Mouse (Mus musculus): ENCODE measurements around the gene Adamtsl3. TPM values are rescaled to one million over a fixed set of nuclear protein-coding genes. Genes with fewer than 3 reads are reported as not detected.

The Adamtsl3 gene
- polyA plus RNA-seq, 1 experiment from 2014 or later = 0.93 TPM

DNA sequence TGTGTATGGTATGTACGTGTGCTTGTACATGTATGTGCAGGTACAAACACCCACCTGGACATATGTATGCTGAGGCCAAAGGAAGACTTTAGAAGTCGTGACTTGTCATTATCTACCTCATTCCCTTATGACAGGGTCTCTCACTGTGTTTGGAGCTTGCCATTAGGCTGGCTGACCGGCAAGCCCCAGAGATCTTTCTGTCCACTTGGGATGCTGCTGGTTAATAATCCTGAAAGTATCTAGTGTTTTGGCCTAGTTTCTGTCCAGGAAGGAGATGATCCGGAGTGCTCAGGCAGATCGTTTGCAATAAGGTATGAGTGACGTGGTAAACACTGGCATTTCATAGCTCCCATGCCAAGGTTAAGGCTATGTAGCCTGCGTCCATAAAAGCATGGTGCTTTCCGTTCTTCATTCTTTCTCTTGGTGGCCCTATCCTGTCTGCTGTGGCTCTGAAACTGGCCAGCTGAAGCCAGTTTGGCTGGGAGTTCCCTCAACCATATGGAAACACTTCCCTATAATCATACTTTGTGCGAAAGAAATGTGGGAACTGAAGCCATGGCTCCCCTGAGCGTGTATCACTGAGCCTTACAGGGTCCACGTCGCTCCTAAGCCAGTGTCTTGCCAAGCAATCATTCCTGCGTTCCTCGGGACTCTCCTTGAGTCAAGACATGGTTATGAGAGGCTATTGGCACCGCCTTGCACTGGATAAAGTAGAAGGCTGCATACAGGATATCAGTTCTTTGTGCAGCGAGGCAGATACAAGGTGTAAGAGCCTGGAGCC is 141.1 kb downstream of the Adamtsl3 start:
- Histone ChIP-seq H3K36me3 (ENCODE audit: control insufficient read depth, insufficient read depth, low read length) (no peaks in the 10 kb centered on the region), H3K4me2 (ENCODE audit: low read length) (no peak overlapping the region), H3K4me3 (ENCODE audit: low read length) (no peak overlapping the region), H3K9me3 (ENCODE audit: control insufficient read depth, low read length) (no peaks in the 10 kb centered on the region), H3K27me3 (replicated peaks; ENCODE audit: control insufficient read depth, insufficient read depth, low read length) (no peaks in the 10 kb centered on the region), H3K4me1 (ENCODE audit: control insufficient read depth, insufficient read depth, low read depth, low read length) (no peaks in the 10 kb centered on the region), H3K9ac (ENCODE audit: low read depth, low read length) (no peak overlapping the region), H3K27ac (ENCODE audit: low read depth, low read length) (no peak overlapping the region)
- ATAC-seq = no peak
- 88% methylated on average over 16 of the region's 16 CpGs for WGBS

GRCm38 (mm10) chr7:82478461-82478860 is 143.0 kb downstream of the Adamtsl3 start:
- Histone ChIP-seq H3K4me3 (ENCODE audit: low read length) (no peak overlapping the region), H3K4me1 (ENCODE audit: control insufficient read depth, insufficient read depth, low read depth, low read length) (no peaks in the 10 kb centered on the region), H3K27ac (ENCODE audit: low read depth, low read length) (no peak overlapping the region), H3K36me3 (ENCODE audit: control insufficient read depth, insufficient read depth, low read length) (no peaks in the 10 kb centered on the region), H3K9ac (ENCODE audit: low read depth, low read length) (no peak overlapping the region), H3K9me3 (ENCODE audit: control insufficient read depth, low read length) (no peaks in the 10 kb centered on the region), H3K27me3 (replicated peaks; ENCODE audit: control insufficient read depth, insufficient read depth, low read length) (no peaks in the 10 kb centered on the region), H3K4me2 (ENCODE audit: low read length) (no peak overlapping the region)
- no peak for ATAC-seq
- 75% methylated on average over 3 of the region's 3 CpGs for WGBS

DNA sequence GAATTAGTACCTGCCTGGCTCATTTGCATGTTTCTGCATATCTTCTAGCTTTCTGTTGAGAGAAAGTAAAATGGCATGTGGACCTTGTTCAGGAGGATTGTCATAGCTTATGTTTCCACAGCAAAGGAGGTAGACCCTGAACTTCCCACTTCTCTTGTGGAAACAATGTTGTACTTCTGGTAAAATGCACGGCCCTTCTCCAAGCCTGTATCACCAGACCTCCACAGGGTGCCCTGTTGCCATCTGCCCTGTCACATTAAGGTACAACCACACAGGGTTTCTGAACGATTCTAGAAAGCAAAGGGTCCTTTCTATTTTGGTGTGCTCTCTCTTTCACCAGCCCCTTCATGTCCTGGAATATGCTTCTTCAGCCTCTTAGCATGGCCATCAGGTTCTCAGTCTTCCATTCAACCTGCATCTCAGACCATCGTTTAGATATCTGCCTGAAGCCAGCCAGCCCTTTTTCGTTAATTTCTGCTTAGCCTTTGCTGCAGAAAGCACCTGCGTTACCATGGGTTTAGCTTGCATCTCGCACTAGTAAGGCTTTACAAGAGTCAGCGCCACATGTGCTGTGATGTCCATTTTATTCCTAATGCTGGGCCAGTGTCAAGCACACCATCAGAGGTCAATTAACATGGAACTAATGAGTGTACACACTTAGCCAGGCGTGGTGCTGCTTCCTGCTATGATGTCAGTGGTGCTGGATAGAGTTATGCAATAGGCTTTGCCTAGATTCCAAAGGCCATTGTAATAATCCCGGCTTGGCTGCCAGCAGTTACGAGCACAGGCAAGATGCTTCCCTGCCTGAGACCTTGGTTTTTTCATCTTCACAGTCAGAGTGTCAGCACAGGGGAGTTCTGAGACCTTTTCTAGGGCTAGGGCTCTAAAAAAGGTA is 143.6 kb downstream of the Adamtsl3 start:
- Histone ChIP-seq H3K27ac (ENCODE audit: low read depth, low read length) (no peak overlapping the region), H3K36me3 (ENCODE audit: control insufficient read depth, insufficient read depth, low read length) (no peaks in the 10 kb centered on the region), H3K4me3 (ENCODE audit: low read length) (no peak overlapping the region), H3K9me3 (ENCODE audit: control insufficient read depth, low read length) (no peaks in the 10 kb centered on the region), H3K4me2 (ENCODE audit: low read length) (no peak overlapping the region), H3K4me1 (ENCODE audit: control insufficient read depth, insufficient read depth, low read depth, low read length) (no peaks in the 10 kb centered on the region), H3K27me3 (replicated peaks; ENCODE audit: control insufficient read depth, insufficient read depth, low read length) (no peaks in the 10 kb centered on the region), H3K9ac (ENCODE audit: low read depth, low read length) (no peak overlapping the region)
- ATAC-seq = peak; percentile 30; the same call in 1 of the 2 replicates
- whole genome bisulfite sequencing = 68% methylated on average over 10 of the region's 10 CpGs

DNA sequence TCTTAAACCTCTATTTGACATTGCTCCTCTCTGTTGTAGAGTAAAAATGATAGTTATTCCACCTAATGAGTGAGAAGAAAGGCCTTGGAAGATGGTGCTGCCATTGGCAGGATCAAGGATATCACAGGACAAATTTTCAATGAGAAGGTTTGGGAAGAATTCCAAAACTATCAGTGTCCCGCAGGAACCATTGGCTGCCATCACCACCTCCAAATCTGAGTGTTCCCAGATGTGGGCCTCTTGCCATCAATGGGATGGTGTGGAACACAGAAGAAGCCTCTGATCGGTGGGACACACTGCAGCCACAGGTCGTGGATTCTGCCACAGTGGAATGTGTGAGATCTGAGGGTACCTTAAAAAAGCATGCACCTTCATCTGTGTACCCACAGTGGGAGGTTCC is 147.9 kb downstream of the Adamtsl3 start:
- Histone ChIP-seq H3K4me3 (ENCODE audit: low read length) (no peak overlapping the region), H3K4me2 (ENCODE audit: low read length) (no peak overlapping the region), H3K9ac (ENCODE audit: low read depth, low read length) (no peak overlapping the region), H3K9me3 (ENCODE audit: control insufficient read depth, low read length) (no peaks in the 10 kb centered on the region), H3K36me3 (ENCODE audit: control insufficient read depth, insufficient read depth, low read length) (no peaks in the 10 kb centered on the region), H3K4me1 (ENCODE audit: control insufficient read depth, insufficient read depth, low read depth, low read length) (no peaks in the 10 kb centered on the region), H3K27ac (ENCODE audit: low read depth, low read length) (no peak overlapping the region), H3K27me3 (replicated peaks; ENCODE audit: control insufficient read depth, insufficient read depth, low read length) (no peaks in the 10 kb centered on the region)
- ATAC-seq = no peak
- 80% methylated on average over 3 of the region's 3 CpGs for WGBS

GRCm38 (mm10) chr7:82484834-82485233 is 149.3 kb downstream of the Adamtsl3 start:
- H3K9me3 ChIP-seq (ENCODE audit: control insufficient read depth, low read length) = no peaks in the 10 kb centered on the region
- 35% methylated on average over 5 of the region's 5 CpGs for WGBS
- no peak overlapping the region for H3K4me2 ChIP-seq (ENCODE audit: low read length)
- no peaks in the 10 kb centered on the region for H3K4me1 ChIP-seq (ENCODE audit: control insufficient read depth, insufficient read depth, low read depth, low read length)
- peak; percentile 70 for ATAC-seq
- H3K4me3 ChIP-seq (ENCODE audit: low read length) = no peak overlapping the region
- H3K9ac ChIP-seq (ENCODE audit: low read depth, low read length) = no peak overlapping the region
- H3K27me3 ChIP-seq (replicated peaks; ENCODE audit: control insufficient read depth, insufficient read depth, low read length) = no peaks in the 10 kb centered on the region
- H3K27ac ChIP-seq (ENCODE audit: low read depth, low read length) = no peak overlapping the region
- H3K36me3 ChIP-seq (ENCODE audit: control insufficient read depth, insufficient read depth, low read length) = no peaks in the 10 kb centered on the region

DNA sequence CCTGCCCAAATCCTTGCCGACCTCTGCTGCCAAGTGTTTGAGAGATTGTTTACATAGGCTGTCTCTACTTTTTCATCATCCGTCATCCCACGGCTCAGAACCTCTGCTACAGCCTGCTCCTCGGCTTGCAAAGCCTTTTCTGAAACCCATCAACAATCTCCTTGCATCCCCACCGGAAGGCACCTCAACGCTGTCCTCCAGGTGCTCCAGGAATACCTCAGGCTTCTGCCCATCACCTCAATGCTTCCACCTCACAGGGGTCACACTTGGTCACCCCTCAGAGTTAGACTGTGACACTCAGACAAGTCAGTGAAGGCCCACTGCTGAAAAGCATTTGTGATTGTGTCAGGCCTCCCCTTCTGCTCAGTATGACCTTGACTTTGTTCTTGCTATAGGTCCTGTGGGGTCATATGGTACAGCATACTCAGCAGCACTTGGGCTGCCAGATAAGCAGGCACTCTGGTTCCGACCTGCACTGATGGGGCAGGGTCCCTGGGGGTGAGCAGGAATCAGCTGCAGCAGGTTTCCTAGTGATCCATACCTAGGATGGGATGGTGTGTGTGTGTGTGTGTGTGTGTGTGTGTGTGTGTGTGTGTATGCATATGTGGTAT is 150.0 kb downstream of the Adamtsl3 start:
- ATAC-seq = peak; percentile 37; the same call in 1 of the 2 replicates
- H3K9me3 ChIP-seq (ENCODE audit: control insufficient read depth, low read length) = no peaks in the 10 kb centered on the region

DNA sequence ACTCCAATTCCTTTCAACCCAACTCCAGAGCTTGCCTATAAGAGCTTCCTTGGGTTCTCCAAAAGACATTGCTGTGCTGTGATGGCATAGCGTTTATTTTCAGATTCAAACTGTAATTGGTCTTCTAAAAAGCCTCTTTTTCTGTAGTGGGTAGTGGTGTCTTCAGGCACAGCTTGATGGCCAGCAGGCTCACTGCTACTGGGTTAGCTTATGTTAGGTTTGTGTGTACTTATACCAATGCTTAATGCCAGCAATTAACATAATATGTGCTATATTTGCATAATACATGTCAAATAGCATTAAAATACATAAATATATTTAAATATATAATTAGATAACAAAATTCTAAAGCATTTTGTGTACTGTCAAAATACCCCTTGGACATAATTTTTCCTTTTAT is 155.5 kb downstream of the Adamtsl3 start:
- no peaks in the 10 kb centered on the region for H3K36me3 ChIP-seq (ENCODE audit: control insufficient read depth, insufficient read depth, low read length)
- H3K4me2 ChIP-seq (ENCODE audit: low read length) = no peak overlapping the region
- no peaks in the 10 kb centered on the region for H3K9me3 ChIP-seq (ENCODE audit: control insufficient read depth, low read length)
- no peak overlapping the region for H3K9ac ChIP-seq (ENCODE audit: low read depth, low read length)
- H3K4me1 ChIP-seq (ENCODE audit: control insufficient read depth, insufficient read depth, low read depth, low read length) = no peaks in the 10 kb centered on the region
- WGBS = 70% methylated on average over 1 of the region's 1 CpGs
- ATAC-seq = no peak
- no peaks in the 10 kb centered on the region for H3K27me3 ChIP-seq (replicated peaks; ENCODE audit: control insufficient read depth, insufficient read depth, low read length)
- no peak overlapping the region for H3K27ac ChIP-seq (ENCODE audit: low read depth, low read length)
- H3K4me3 ChIP-seq (ENCODE audit: low read length) = no peak overlapping the region

More for the DNA sequence above, 150.0 kb downstream of the Adamtsl3 start:
- Histone ChIP-seq H3K36me3 (ENCODE audit: control insufficient read depth, insufficient read depth, low read length) (no peaks in the 10 kb centered on the region), H3K4me2 (ENCODE audit: low read length) (no peak overlapping the region), H3K9ac (ENCODE audit: low read depth, low read length) (no peak overlapping the region; the same call in 1 of the 2 replicates), H3K27me3 (replicated peaks; ENCODE audit: control insufficient read depth, insufficient read depth, low read length) (no peaks in the 10 kb centered on the region), H3K4me1 (ENCODE audit: control insufficient read depth, insufficient read depth, low read depth, low read length) (no peaks in the 10 kb centered on the region), H3K27ac (ENCODE audit: low read depth, low read length) (no peak overlapping the region), H3K4me3 (ENCODE audit: low read length) (no peak overlapping the region)
- 58% methylated on average over 7 of the region's 7 CpGs for WGBS

GRCm38 (mm10) chr7:82492881-82493280 is 157.4 kb downstream of the Adamtsl3 start:
- Histone ChIP-seq H3K9me3 (ENCODE audit: control insufficient read depth, low read length) (no peaks in the 10 kb centered on the region), H3K4me2 (ENCODE audit: low read length) (no peak overlapping the region), H3K4me1 (ENCODE audit: control insufficient read depth, insufficient read depth, low read depth, low read length) (no peaks in the 10 kb centered on the region), H3K27me3 (replicated peaks; ENCODE audit: control insufficient read depth, insufficient read depth, low read length) (no peaks in the 10 kb centered on the region), H3K27ac (ENCODE audit: low read depth, low read length) (no peak overlapping the region), H3K9ac (ENCODE audit: low read depth, low read length) (no peak overlapping the region), H3K4me3 (ENCODE audit: low read length) (no peak overlapping the region), H3K36me3 (ENCODE audit: control insufficient read depth, insufficient read depth, low read length) (no peaks in the 10 kb centered on the region)
- 94% methylated on average over 12 of the region's 12 CpGs for WGBS
- ATAC-seq = no peak

DNA sequence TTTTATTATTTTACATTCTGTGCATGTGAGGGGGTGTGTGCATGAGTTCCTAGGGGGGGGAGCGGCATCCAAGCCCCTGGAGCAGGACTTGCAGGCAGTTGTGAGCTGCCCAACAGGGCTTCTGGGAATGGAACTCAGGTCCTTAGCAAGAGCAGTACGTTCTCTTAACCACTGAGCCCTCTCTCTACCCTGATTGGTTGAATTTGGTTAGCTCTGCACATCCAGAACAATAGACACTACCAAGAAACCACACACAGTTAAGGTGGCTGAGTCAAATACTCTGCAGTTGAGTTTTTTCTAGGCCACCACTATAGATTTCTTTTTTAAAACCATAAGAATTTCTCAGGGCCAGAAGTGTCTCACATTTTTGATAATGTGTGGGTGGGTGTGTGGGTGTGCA is 158.7 kb downstream of the Adamtsl3 start:
- Histone ChIP-seq H3K4me2 (ENCODE audit: low read length) (no peak overlapping the region), H3K27ac (ENCODE audit: low read depth, low read length) (no peak overlapping the region), H3K9ac (ENCODE audit: low read depth, low read length) (no peak overlapping the region), H3K9me3 (ENCODE audit: control insufficient read depth, low read length) (no peaks in the 10 kb centered on the region), H3K4me1 (ENCODE audit: control insufficient read depth, insufficient read depth, low read depth, low read length) (no peaks in the 10 kb centered on the region), H3K4me3 (ENCODE audit: low read length) (no peak overlapping the region), H3K36me3 (ENCODE audit: control insufficient read depth, insufficient read depth, low read length) (no peaks in the 10 kb centered on the region), H3K27me3 (replicated peaks; ENCODE audit: control insufficient read depth, insufficient read depth, low read length) (no peaks in the 10 kb centered on the region)
- no peak for ATAC-seq
- WGBS = 69% methylated on average over 2 of the region's 2 CpGs
